ENCODE assay signal across 8 mouse cellular contexts in the genomic region with DNA sequence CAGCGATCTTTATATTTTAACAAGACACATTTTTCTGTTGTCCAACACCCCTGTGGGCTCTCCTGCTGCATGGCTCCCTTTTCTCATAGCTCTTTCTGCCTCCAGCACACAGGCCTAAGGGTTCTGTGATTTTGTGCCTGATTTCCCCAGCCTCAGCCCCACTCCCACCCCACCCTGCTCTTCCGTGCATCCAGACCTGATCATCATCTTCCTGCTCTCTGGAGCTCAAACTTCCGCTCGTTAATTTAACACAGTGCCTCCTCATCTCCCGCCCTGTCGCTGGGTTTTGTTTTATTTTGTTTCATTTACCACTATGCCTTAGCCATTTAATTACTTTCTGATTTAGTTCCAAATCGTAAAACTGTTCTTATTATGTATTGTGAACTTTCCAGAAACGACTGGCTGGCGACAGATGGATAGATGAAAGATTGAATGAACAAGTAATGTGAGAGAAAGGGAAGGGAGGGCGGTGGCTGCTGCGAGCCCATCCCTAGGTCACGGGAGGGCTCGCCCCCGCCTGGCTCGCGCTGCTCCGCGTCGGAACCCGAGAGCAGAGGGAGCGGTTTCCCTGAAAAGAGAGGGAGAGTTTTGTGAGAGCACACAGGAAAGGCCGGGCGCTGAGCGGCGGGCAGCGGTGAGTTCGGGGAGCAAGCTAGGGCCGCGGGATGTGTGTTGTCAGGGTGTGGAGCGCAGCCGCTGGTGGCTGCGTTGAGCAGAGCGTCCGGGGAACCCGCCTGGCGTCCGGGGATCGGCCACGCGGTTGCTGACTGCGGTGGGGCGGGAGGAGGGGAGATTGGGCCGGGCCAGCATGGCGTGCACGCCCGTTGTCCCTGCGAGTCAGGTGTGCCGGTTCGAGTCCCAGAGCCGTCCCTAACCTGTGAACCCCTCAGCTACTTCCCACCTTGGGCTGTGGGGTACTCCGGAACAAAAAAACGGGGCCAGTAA. TPM values are rescaled to one million over a fixed set of nuclear protein-coding genes. Genes with fewer than 3 reads are reported as not detected.
DNase-seq lines count a peak whose midpoint lies in the region; ATAC-seq and TF ChIP-seq lines count a peak whose summit lies in the region.

Agk (plus strand) TSS at position 276 of the 945 bp plus-strand sequence.

- H3K9me3 ChIP-seq in embryonic facial prominence, embryonic 14.5 days (ENCODE audit: control insufficient read depth, low read length), result no peaks in the 10 kb centered on the region
- H3K9me3 ChIP-seq in limb, embryonic 14.5 days (ENCODE audit: control insufficient read depth, low read length), result no peaks in the 10 kb centered on the region
- H3K9me3 ChIP-seq in midbrain, postnatal 0 days (ENCODE audit: low read length), result no peaks in the 10 kb centered on the region

- peaks cover 6% of the 10 kb centered on the region; the same call in 1 of the 2 replicates for H3K36me3 ChIP-seq in embryonic facial prominence, embryonic 14.5 days (ENCODE audit: control insufficient read depth, insufficient read depth, low read length)
- peaks cover 8% of the 10 kb centered on the region for H3K36me3 ChIP-seq in limb, embryonic 14.5 days (ENCODE audit: control insufficient read depth, insufficient read depth, low read length)
- H3K36me3 ChIP-seq in midbrain, postnatal 0 days (ENCODE audit: insufficient read depth, low read length), result peaks cover 6% of the 10 kb centered on the region

- TF ChIP-seq POLR2A in limb, embryonic 14.5 days (IDR thresholded peaks at IDR 0.05; ENCODE audit: borderline replicate concordance, extremely low read depth, insufficient read depth, insufficient read length), result peak; percentile 53; the same call in 1 of the 2 replicates

- no peaks in the 10 kb centered on the region for H3K27me3 ChIP-seq in embryonic facial prominence, embryonic 14.5 days (replicated peaks; ENCODE audit: control insufficient read depth, insufficient read depth, low read length)
- H3K27me3 ChIP-seq in limb, embryonic 14.5 days (ENCODE audit: control insufficient read depth, insufficient read depth, low read length), result no peaks in the 10 kb centered on the region
- H3K27me3 ChIP-seq in midbrain, postnatal 0 days (ENCODE audit: insufficient read depth, low read length), result no peaks in the 10 kb centered on the region

- peak within 1 kb of the TSS; percentile 94 for H3K9ac ChIP-seq in embryonic facial prominence, embryonic 14.5 days (ENCODE audit: low read depth, low read length)
- H3K9ac ChIP-seq in limb, embryonic 14.5 days (ENCODE audit: low read depth, low read length, severe bottlenecking), result peak within 1 kb of the TSS; percentile 83
- H3K9ac ChIP-seq in midbrain, postnatal 0 days (replicated peaks; ENCODE audit: low read length, poor library complexity, severe bottlenecking), result peak within 1 kb of the TSS; percentile 76

- peak; percentile 82 for DNase-seq in 3134 (ENCODE audit: extremely low read depth, insufficient read length, low spot score)
- DNase-seq in adrenal gland, postnatal 36 days, result peak; percentile 80 to 81
- DNase-seq in embryonic facial prominence, embryonic 14.5 days (ENCODE audit: low spot score), result peak; percentile 75
- DNase-seq in heart, adult 8-10 months (ENCODE audit: low spot score), result peak; percentile 61
- DNase-seq in kidney, adult 9 months, result peak; percentile 65
- DNase-seq in limb, embryonic 14.5 days (ENCODE audit: low spot score), result peak; percentile 39
- peak; percentile 80 for DNase-seq in midbrain, postnatal 0 days (ENCODE audit: low spot score)
- DNase-seq in spleen, postnatal 14 days (ENCODE audit: low spot score in 2 of 2), result peak; percentile 41 to 63

- ATAC-seq in embryonic facial prominence, embryonic 14.5 days (ENCODE audit: low read depth), result peak; percentile 96
- ATAC-seq in limb, embryonic 14.5 days (ENCODE audit: low FRiP score, low read depth), result peak; percentile 96
- ATAC-seq in midbrain, postnatal 0 days (ENCODE audit: low FRiP score), result peak; percentile 97

- H3K4me3 ChIP-seq in embryonic facial prominence, embryonic 14.5 days (ENCODE audit: low read depth, low read length), result peak within 1 kb of the TSS; percentile 75
- peak within 1 kb of the TSS; percentile 65 for H3K4me3 ChIP-seq in limb, embryonic 14.5 days (replicated peaks; ENCODE audit: low read length)
- H3K4me3 ChIP-seq in midbrain, postnatal 0 days (ENCODE audit: low read depth, low read length), result peak within 1 kb of the TSS; percentile 60

- peak within 1 kb of the TSS; percentile 91 for H3K27ac ChIP-seq in embryonic facial prominence, embryonic 14.5 days (replicated peaks; ENCODE audit: low read depth, low read length)
- H3K27ac ChIP-seq in limb, embryonic 14.5 days (replicated peaks; ENCODE audit: low read depth, low read length), result peak within 1 kb of the TSS; percentile 75; the same call in 1 of the 2 replicates
- peak within 1 kb of the TSS; percentile 83 for H3K27ac ChIP-seq in midbrain, postnatal 0 days (ENCODE audit: low read depth, low read length)

- no peaks in the 10 kb centered on the region for H3K4me1 ChIP-seq in embryonic facial prominence, embryonic 14.5 days (ENCODE audit: control insufficient read depth, insufficient read depth, low read length)
- H3K4me1 ChIP-seq in limb, embryonic 14.5 days (ENCODE audit: control insufficient read depth, insufficient read depth, low read length), result no peaks in the 10 kb centered on the region
- H3K4me1 ChIP-seq in midbrain, postnatal 0 days (ENCODE audit: insufficient read depth, low read length), result no peaks in the 10 kb centered on the region

- no peak for TF ChIP-seq CTCF in midbrain, postnatal 0 days (IDR thresholded peaks at IDR 0.05)

- H3K4me2 ChIP-seq in embryonic facial prominence, embryonic 14.5 days (ENCODE audit: low read depth, low read length), result peak within 1 kb of the TSS; percentile 53
- peak within 1 kb of the TSS; percentile 60 for H3K4me2 ChIP-seq in limb, embryonic 14.5 days (replicated peaks; ENCODE audit: low read depth, low read length, severe bottlenecking)
- H3K4me2 ChIP-seq in midbrain, postnatal 0 days (ENCODE audit: low read depth, low read length, poor library complexity, severe bottlenecking), result peak within 1 kb of the TSS; percentile 50

- WGBS in embryonic facial prominence, embryonic 14.5 days, result 2% methylated on average over 43 of the region's 52 CpGs
- WGBS in limb, embryonic 14.5 days, result 2% methylated on average over 51 of the region's 52 CpGs
- 2% methylated on average over 52 of the region's 52 CpGs for WGBS in midbrain, postnatal 0 days

RNA-seq across cellular contexts. Expression of gene Agk, which starts in this region (rescaled TPM):
- total RNA-seq in adrenal gland, postnatal 36 days (2021), result 10 to 100 TPM; 23.5 to 43.0 TPM
- polyA plus RNA-seq in embryonic facial prominence, embryonic 14.5 days (2014; fragmentation: Nextera tagmentation; extraction: Ambion mirVana), result 41.4 and 45.0 TPM in 2 replicates
- total RNA-seq in heart, adult 8-10 months (2022), result 10 to 100 TPM; 14.4 to 18.6 (median 17.4) TPM
- 29.2 and 32.1 TPM in 2 replicates for polyA plus RNA-seq in limb, embryonic 14.5 days (2012; rRNA removed)
- polyA plus RNA-seq in limb, embryonic 14.5 days (2014; fragmentation: Nextera tagmentation; extraction: Ambion mirVana), result 43.5 and 54.4 TPM in 2 replicates
- total RNA-seq in midbrain, postnatal 0 days (2014; rRNA removed), result 57.3 and 72.3 TPM in 2 replicates
- polyA plus RNA-seq in midbrain, postnatal 0 days (2015; fragmentation: Nextera tagmentation; extraction: Ambion mirVana), result 63.7 and 64.2 TPM in 2 replicates

Comparison
In these comparisons a context has a peak if more than half of its experiments do, and no peak if none do; other contexts are left out.
1. Peak in every context shown above with its lines: DNase-seq, ATAC-seq, H3K4me3 ChIP-seq and H3K27ac ChIP-seq.